Mouse (Mus musculus) CH12.LX (cell line): ENCODE data around the gene Tbc1d30. TPM values are rescaled to one million over a fixed set of nuclear protein-coding genes. Genes with fewer than 3 reads are reported as not detected.

Source experiments
- DNase-seq: peaks from one replicate; pipeline ENCODE4 v3.0.0-alpha.2; 2013; ENCODE audit errors: extremely low read depth
- H3K27ac ChIP-seq: 2 replicates; pipeline ENCODE4 v1.5.1; 2012; ENCODE audit warnings: low read depth, mild to moderate bottlenecking, control low read depth, moderate library complexity; ENCODE audit not compliant: insufficient read depth
- H3K27me3 ChIP-seq: replicated peaks from 2 replicates; pipeline ENCODE3; 2012; ENCODE audit warnings: inconsistent platforms
- H3K36me3 ChIP-seq, 2 experiments: replicated peaks in 1 of 2; 2 replicates each; pipeline versions ENCODE3 to v1.6.1; 2012; ENCODE audit warnings: inconsistent platforms in 1 of 2, low read length in 1 of 2, mild to moderate bottlenecking in 1 of 2, mixed read lengths in 1 of 2, moderate library complexity in 1 of 2; ENCODE audit not compliant: control insufficient read depth in 1 of 2, insufficient read depth in 1 of 2
- H3K4me1 ChIP-seq, 2 experiments: 2 replicates each; pipeline ENCODE4 v1.6.1; 2012; ENCODE audit warnings: inconsistent platforms in 1 of 2, moderate library complexity in 1 of 2; ENCODE audit not compliant: insufficient read depth in 2 of 2, control insufficient read depth in 1 of 2
- H3K4me2 ChIP-seq: 2 replicates; pipeline ENCODE4 v1.6.1; 2012; ENCODE audit warnings: low read depth, mild to moderate bottlenecking, control low read depth; ENCODE audit not compliant: poor library complexity, insufficient read depth, severe bottlenecking
- H3K4me3 ChIP-seq, 3 experiments: fragments of 150-350 bp in 1 of 3; sonication (generic) in 1 of 3; replicated peaks in 1 of 3; 2 replicates each; pipeline versions ENCODE3 to v1.5.1; 2011 to 2012; ENCODE audit warnings: low read depth in 2 of 3, low read length in 2 of 3, mild to moderate bottlenecking in 2 of 3, moderate library complexity in 2 of 3, control low read depth in 1 of 3, improper control_type of control experiment in 1 of 3, inconsistent platforms in 1 of 3, mixed read lengths in 1 of 3; ENCODE audit not compliant: poor library complexity in 1 of 3
- H3K79me2 ChIP-seq: replicated peaks from 2 replicates; pipeline ENCODE4 v1.6.1; 2012; ENCODE audit warnings: mild to moderate bottlenecking, moderate library complexity; ENCODE audit not compliant: control insufficient read depth, poor library complexity, insufficient read depth, severe bottlenecking; ENCODE audit errors: extremely low read depth
- H3K9ac ChIP-seq: 2 replicates; pipeline ENCODE4 v1.6.1; 2012; ENCODE audit warnings: low read depth, mild to moderate bottlenecking, control low read depth, moderate library complexity; ENCODE audit not compliant: insufficient read depth
- H3K9me3 ChIP-seq: replicated peaks from 2 replicates; pipeline ENCODE3; 2012; ENCODE audit warnings: low read length, inconsistent platforms, mixed read lengths
- CHD1 ChIP-seq: IDR thresholded peaks from 2 replicates; pipeline ENCODE4 v1.6.1; 2012; ENCODE audit warnings: low read depth, low read length, improper control_type of control experiment, inconsistent platforms
- CHD2 ChIP-seq: IDR thresholded peaks from 2 replicates; pipeline ENCODE4 v1.6.1; 2011; ENCODE audit warnings: low read length, improper control_type of control experiment
- CTCF ChIP-seq, 2 experiments: IDR thresholded peaks in 1 of 2; conservative IDR thresholded peaks in 1 of 2; 2 replicates each; pipeline ENCODE4 v1.5.1; 2011 to 2012; ENCODE audit warnings: low read depth in 2 of 2, low read length in 2 of 2, improper control_type of control experiment in 1 of 2, inconsistent platforms in 1 of 2, mild to moderate bottlenecking in 1 of 2, moderate library complexity in 1 of 2
- ETS1 ChIP-seq: conservative IDR thresholded peaks from 2 replicates; pipeline ENCODE4 v1.6.1; 2012; ENCODE audit warnings: low read depth, mild to moderate bottlenecking, inconsistent platforms, low read length, improper control_type of control experiment, moderate library complexity
- GABPA ChIP-seq: IDR thresholded peaks from 2 replicates; pipeline ENCODE4 v1.6.1; 2012; ENCODE audit warnings: low read depth, low read length, improper control_type of control experiment, inconsistent platforms; ENCODE audit not compliant: insufficient replicate concordance
- HCFC1 ChIP-seq: IDR thresholded peaks from 2 replicates; pipeline ENCODE4 v1.6.1; 2012; ENCODE audit warnings: low read depth, mild to moderate bottlenecking, inconsistent platforms, low read length, improper control_type of control experiment
- IRF4 ChIP-seq: IDR thresholded peaks from 2 replicates; pipeline ENCODE4 v1.6.1; 2014; ENCODE audit warnings: low read depth, mild to moderate bottlenecking, inconsistent platforms, low read length, improper control_type of control experiment
- JUN ChIP-seq: IDR thresholded peaks from 2 replicates; pipeline ENCODE4 v1.6.1; 2011; ENCODE audit warnings: low read depth, mild to moderate bottlenecking, low read length, improper control_type of control experiment, moderate library complexity; ENCODE audit not compliant: insufficient read depth
- MAFK ChIP-seq: IDR thresholded peaks from 2 replicates; pipeline ENCODE4 v1.6.1; 2011; ENCODE audit warnings: low read length, improper control_type of control experiment; ENCODE audit not compliant: insufficient replicate concordance
- MAZ ChIP-seq: IDR thresholded peaks from 2 replicates; pipeline ENCODE4 v1.6.1; 2012; ENCODE audit warnings: low read depth, mild to moderate bottlenecking, inconsistent platforms, low read length, improper control_type of control experiment, moderate library complexity
- MEF2A ChIP-seq: IDR thresholded peaks from 2 replicates; pipeline ENCODE4 v1.6.1; 2014; ENCODE audit warnings: low read depth, mild to moderate bottlenecking, inconsistent platforms, low read length, improper control_type of control experiment, borderline replicate concordance
- MYC ChIP-seq: IDR thresholded peaks from 2 replicates; pipeline ENCODE4 v1.6.1; 2011; ENCODE audit warnings: low read depth, mild to moderate bottlenecking, improper control_type of control experiment, low read length
- PAX5 ChIP-seq: IDR thresholded peaks from 2 replicates; pipeline ENCODE4 v1.6.1; 2012; ENCODE audit warnings: low read length, inconsistent platforms, mixed read lengths
- POLR2A ChIP-seq: IDR thresholded peaks from 2 replicates; pipeline ENCODE4 v1.6.1; 2011; ENCODE audit warnings: low read depth, mild to moderate bottlenecking, improper control_type of control experiment, low read length
- POLR2AphosphoS2 ChIP-seq: IDR thresholded peaks from 2 replicates; pipeline ENCODE4 v1.6.1; 2011; ENCODE audit warnings: low read depth, low read length, improper control_type of control experiment
- RAD21 ChIP-seq: IDR thresholded peaks from 2 replicates; pipeline ENCODE4 v1.6.1; 2011; ENCODE audit warnings: low read depth, mild to moderate bottlenecking, low read length, improper control_type of control experiment, moderate library complexity
- RCOR1 ChIP-seq: conservative IDR thresholded peaks from 2 replicates; pipeline ENCODE4 v1.6.1; 2012; ENCODE audit warnings: low read depth, mild to moderate bottlenecking, inconsistent platforms, low read length, improper control_type of control experiment
- SIN3A ChIP-seq: IDR thresholded peaks from 2 replicates; pipeline ENCODE4 v1.6.1; 2012; ENCODE audit warnings: low read length, improper control_type of control experiment, inconsistent platforms
- SMC3 ChIP-seq: IDR thresholded peaks from 2 replicates; pipeline ENCODE4 v1.6.1; 2011; ENCODE audit warnings: low read depth, low read length, improper control_type of control experiment
- UBTF ChIP-seq: IDR thresholded peaks from 2 replicates; pipeline ENCODE4 v1.6.1; 2012; ENCODE audit warnings: low read depth, mild to moderate bottlenecking, inconsistent platforms, low read length, improper control_type of control experiment, moderate library complexity
- USF1 ChIP-seq: IDR thresholded peaks from 2 replicates; pipeline ENCODE4 v1.6.1; 2014; ENCODE audit warnings: low read depth, mild to moderate bottlenecking, inconsistent platforms, low read length, improper control_type of control experiment
- USF2 ChIP-seq: conservative IDR thresholded peaks from 2 replicates; pipeline ENCODE4 v1.6.1; 2011; ENCODE audit warnings: low read depth, low read length, improper control_type of control experiment
- ZKSCAN1 ChIP-seq: IDR thresholded peaks from 2 replicates; pipeline ENCODE4 v1.6.1; 2012; ENCODE audit warnings: low read depth, inconsistent platforms, low read length, improper control_type of control experiment, borderline replicate concordance
- ZNF384 ChIP-seq: IDR thresholded peaks from 2 replicates; pipeline ENCODE4 v1.6.1; 2012; ENCODE audit warnings: low read depth, low read length, improper control_type of control experiment, inconsistent platforms
- dilution Hi-C: fragments of 300-500 bp; cut with MboI; formaldehyde crosslinking; loops from 2 replicates; pipeline ENCODE4 v1.14.3; 2020; ENCODE audit warnings: low sequenced_read_pairs; ENCODE audit not compliant: extremely low pct_unique_long_range_greater_than_20kb, extremely low pct_ligation_motif_present
- in situ Hi-C: fragments of 300-500 bp; cut with MboI; formaldehyde crosslinking; loops from 3 replicates; pipeline ENCODE4 v1.14.3; 2019; ENCODE audit warnings: low sequenced_read_pairs, low pct_ligation_motif_present, low pct_unique_long_range_greater_than_20kb, mixed read lengths
- polyA plus RNA-seq: library from polyadenylated mRNA; unstranded; fragments of >175 nt; gene quantifications from 2 replicates; pipeline ENCODE4 v1.2.1, GENCODE M21; 2012; ENCODE audit warnings: low read depth; ENCODE audit not compliant: insufficient read length
- total RNA-seq, 2 experiments: library from RNA; depleted of rRNA; stranded (reverse); fragments of 300-350 nt in 1 of 2; fragments of >200 nt in 1 of 2; gene quantifications; 2 replicates each; pipeline ENCODE4 v1.2.3; 2012 to 2014

Gene Tbc1d30
- total and polyA plus RNA-seq, 3 experiments: 0.16 TPM; not detected in 2

DNA sequence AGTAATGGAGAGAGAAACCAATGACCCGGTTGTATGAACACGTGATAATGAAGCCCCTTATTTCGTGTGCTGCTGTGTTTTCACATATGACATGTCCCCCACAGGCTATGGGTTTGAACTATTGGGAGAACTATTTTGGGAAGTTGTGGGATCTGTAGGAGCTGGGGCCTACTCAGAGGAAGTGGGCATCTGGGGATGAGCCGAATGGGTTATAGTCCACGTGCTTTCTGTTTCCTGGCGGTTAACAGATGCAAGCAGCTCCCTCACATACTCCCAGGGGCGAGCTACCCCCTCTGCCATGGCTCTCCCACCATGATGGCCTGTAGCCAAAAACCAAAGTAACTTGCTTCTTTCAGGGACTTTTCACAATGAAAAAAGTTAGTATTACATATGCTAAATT is 132.5 kb downstream of the Tbc1d30 start:
- dilution Hi-C loops: no loop called here
- no peak overlapping the region for H3K4me2 ChIP-seq
- no peak overlapping the region for H3K27ac ChIP-seq
- in situ Hi-C loops: no loop called here
- H3K9me3 ChIP-seq: peaks cover 5% of the 10 kb centered on the region
- no peak for DNase-seq
- H3K36me3 ChIP-seq: no peaks in the 10 kb centered on the region
- H3K27me3 ChIP-seq: no peaks in the 10 kb centered on the region
- H3K4me3 ChIP-seq: no peak overlapping the region
- H3K4me1 ChIP-seq: no peaks in the 10 kb centered on the region
- H3K9ac ChIP-seq: no peak overlapping the region
- TF ChIP-seq JUN (no peak), HCFC1 (no peak), MYC (no peak), RAD21 (no peak), ZNF384 (no peak), MEF2A (no peak), CHD1 (no peak), UBTF (no peak), MAZ (no peak), USF1 (no peak), ETS1 (no peak), GABPA (no peak), PAX5 (no peak), POLR2AphosphoS2 (no peak), POLR2A (no peak), ZKSCAN1 (no peak), IRF4 (no peak)
- H3K79me2 ChIP-seq: no peaks in the 10 kb centered on the region

DNA sequence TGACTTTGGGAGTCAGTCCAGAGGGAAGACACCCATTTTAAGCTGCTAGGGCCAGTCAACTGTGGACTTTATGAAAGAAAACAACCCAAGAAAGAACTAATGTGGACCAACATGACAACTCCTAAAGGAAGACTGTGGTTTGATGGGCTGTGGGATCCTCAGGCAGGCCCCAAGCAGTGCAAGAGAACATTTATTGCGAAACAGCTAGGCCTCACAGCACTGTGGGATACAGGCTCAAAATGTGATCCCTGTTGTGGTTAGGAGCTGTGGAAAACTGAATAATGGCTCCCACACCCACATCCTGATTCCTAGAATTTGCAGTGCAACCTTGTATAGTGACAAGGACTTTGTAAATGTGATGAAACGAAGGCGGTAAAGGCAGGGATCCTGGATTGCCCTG is 134.3 kb downstream of the Tbc1d30 start:
- dilution Hi-C loops: no loop called here
- Histone ChIP-seq H3K9ac (no peak overlapping the region), H3K27me3 (no peaks in the 10 kb centered on the region), H3K36me3 (no peaks in the 10 kb centered on the region), H3K27ac (no peak overlapping the region), H3K79me2 (no peaks in the 10 kb centered on the region)
- in situ Hi-C loops: no loop called here
- TF ChIP-seq CHD2: no peak
- no peak for TF ChIP-seq UBTF
- TF ChIP-seq CTCF (conservative IDR thresholded peaks at IDR 0.05 in 1 of 2, IDR thresholded peaks at IDR 0.05 in 1 of 2; ENCODE audit: low read depth in 2 of 2, low read length in 2 of 2): no peak
- TF ChIP-seq USF2: no peak
- TF ChIP-seq MAFK: no peak
- no peak for TF ChIP-seq ETS1
- TF ChIP-seq MEF2A: no peak
- TF ChIP-seq SMC3: no peak
- no peak for TF ChIP-seq SIN3A
- TF ChIP-seq RCOR1: no peak
- TF ChIP-seq, all 38 proteins: peak for 0
- Histone ChIP-seq H3K4me1 (no peaks in the 10 kb centered on the region), H3K4me3 (no peak overlapping the region), H3K4me2 (no peak overlapping the region), H3K9me3 (peaks cover 5% of the 10 kb centered on the region)
- no peak for DNase-seq

Other genes with a start within 250 kb of the Tbc1d30 start
- gene Gns, start 13.8 kb upstream of the Tbc1d30 start, total RNA-seq (2012; rRNA removed): 58.2 and 77.2 TPM in 2 replicates
- 28.4 and 28.7 TPM in 2 replicates for gene Gns, start 13.8 kb upstream of the Tbc1d30 start, total RNA-seq (2014; rRNA removed)
- 87.3 and 104 TPM in 2 replicates for gene Gns, start 13.8 kb upstream of the Tbc1d30 start, polyA plus RNA-seq
- gene Rassf3, start 125.1 kb upstream of the Tbc1d30 start, total RNA-seq (2012; rRNA removed): 5.7 and 7.3 TPM in 2 replicates
- 4.0 and 4.1 TPM in 2 replicates for gene Rassf3, start 125.1 kb upstream of the Tbc1d30 start, total RNA-seq (2014; rRNA removed)
- 9.0 and 9.9 TPM in 2 replicates for gene Rassf3, start 125.1 kb upstream of the Tbc1d30 start, polyA plus RNA-seq
- gene Tbk1, start 235.5 kb upstream of the Tbc1d30 start, total RNA-seq (2012; rRNA removed): 29.5 and 32.4 TPM in 2 replicates
- 46.0 and 49.5 TPM in 2 replicates for gene Tbk1, start 235.5 kb upstream of the Tbc1d30 start, total RNA-seq (2014; rRNA removed)
- 44.0 and 45.6 TPM in 2 replicates for gene Tbk1, start 235.5 kb upstream of the Tbc1d30 start, polyA plus RNA-seq